Mouse (Mus musculus) small intestine, adult 2 months (tissue): ENCODE measurements around the gene Gorasp2. TPM values are rescaled to one million over a fixed set of nuclear protein-coding genes. Genes with fewer than 3 reads are reported as not detected.

Experiments
- H3K27ac ChIP-seq: fragments of 200-500 bp; 2 replicates; pipeline ENCODE4 v1.5.1; 2012; ENCODE audit warnings: low read depth, low read length, control low read depth, inconsistent platforms; ENCODE audit not compliant: insufficient read depth
- H3K27me3 ChIP-seq: fragments of 200-500 bp; 2 replicates; pipeline ENCODE4 v1.6.1; 2012; ENCODE audit warnings: mild to moderate bottlenecking, moderate library complexity, low read length, inconsistent platforms; ENCODE audit not compliant: control insufficient read depth, insufficient read depth
- H3K36me3 ChIP-seq: fragments of 200-500 bp; 2 replicates; pipeline ENCODE4 v1.6.1; 2012; ENCODE audit warnings: mild to moderate bottlenecking, low read length, control low read depth, inconsistent platforms; ENCODE audit not compliant: control insufficient read depth, insufficient read depth
- H3K4me1 ChIP-seq: fragments of 200-500 bp; 2 replicates; pipeline ENCODE4 v1.6.1; 2012; ENCODE audit warnings: low read length, inconsistent platforms, mixed read lengths; ENCODE audit not compliant: control insufficient read depth, insufficient read depth, insufficient read length
- H3K4me3 ChIP-seq: fragments of 200-500 bp; 2 replicates; pipeline ENCODE4 v1.5.1; 2012; ENCODE audit warnings: low read depth, mild to moderate bottlenecking, control low read depth, inconsistent platforms, low read length, moderate library complexity
- CTCF ChIP-seq: fragments of 200-500 bp; IDR thresholded peaks from 2 replicates; pipeline ENCODE4 v1.5.1; 2012; ENCODE audit warnings: low read depth, mild to moderate bottlenecking, control low read depth, inconsistent platforms, low read length, moderate library complexity, mixed read lengths; ENCODE audit not compliant: insufficient replicate concordance, insufficient read length; ENCODE audit errors: extremely low read depth
- POLR2A ChIP-seq: fragments of 200-500 bp; IDR thresholded peaks from 2 replicates; pipeline ENCODE4 v1.6.1; 2012; ENCODE audit warnings: low read depth, mild to moderate bottlenecking, control low read depth, inconsistent platforms, low read length, moderate library complexity
- WGBS: fragments of 180-500 bp; shearing (Covaris S2); methylation state at CpG from one replicate; pipeline ENCODE4 v1.1.7; 2018; 5-methylcytosine and 5-hydroxymethylcytosine counted together
- polyA plus RNA-seq: library from polyadenylated mRNA; depleted of rRNA; stranded (reverse); fragments of >200 nt; gene quantifications from 2 replicates; pipeline ENCODE4 v1.2.3, GENCODE M21; 2012

Gene Gorasp2
- polyA plus RNA-seq, 1 experiment: 114 TPM

GRCm38 (mm10) chr2:70622244-70622643, 39.1 kb upstream of the Gorasp2 start:
- Histone ChIP-seq H3K27me3 (no peaks in the 10 kb centered on the region), H3K4me1 (no peaks in the 10 kb centered on the region), H3K27ac (no peak overlapping the region), H3K4me3 (no peak overlapping the region), H3K36me3 (no peaks in the 10 kb centered on the region)
- TF ChIP-seq CTCF (no peak), POLR2A (no peak)
- WGBS: 44% methylated on average over 4 of the region's 4 CpGs

- Histone ChIP-seq H3K4me3 (no peak overlapping the region), H3K4me1 (no peaks in the 10 kb centered on the region), H3K27me3 (no peaks in the 10 kb centered on the region), H3K36me3 (no peaks in the 10 kb centered on the region), H3K27ac (no peak overlapping the region)
- WGBS: 58% methylated on average over 7 of the region's 7 CpGs
- TF ChIP-seq POLR2A: no peak
- no peak for TF ChIP-seq CTCF
Measured at GRCm38 (mm10) chr2:70625761-70626160, 35.6 kb upstream of the Gorasp2 start.

- Histone ChIP-seq H3K27me3 (no peaks in the 10 kb centered on the region), H3K4me1 (no peaks in the 10 kb centered on the region), H3K27ac (no peak overlapping the region), H3K36me3 (no peaks in the 10 kb centered on the region), H3K4me3 (no peak overlapping the region)
- WGBS: 67% methylated on average over 12 of the region's 12 CpGs
- no peak for TF ChIP-seq CTCF
- TF ChIP-seq POLR2A: no peak
Measured at GRCm38 (mm10) chr2:70628397-70628796, 33.0 kb upstream of the Gorasp2 start.

- H3K4me1 ChIP-seq: no peaks in the 10 kb centered on the region
- TF ChIP-seq POLR2A: no peak
- TF ChIP-seq CTCF: no peak
- WGBS: 19% methylated on average over 10 of the region's 10 CpGs
- no peak overlapping the region for H3K27ac ChIP-seq
- H3K4me3 ChIP-seq: no peak overlapping the region
- H3K27me3 ChIP-seq: no peaks in the 10 kb centered on the region
- no peaks in the 10 kb centered on the region for H3K36me3 ChIP-seq
Measured at GRCm38 (mm10) chr2:70629339-70629761, 32.0 kb upstream of the Gorasp2 start.

- no peaks in the 10 kb centered on the region for H3K27me3 ChIP-seq
- H3K36me3 ChIP-seq: no peaks in the 10 kb centered on the region
- no peak for TF ChIP-seq POLR2A
- H3K4me1 ChIP-seq: no peaks in the 10 kb centered on the region
- H3K27ac ChIP-seq: no peak overlapping the region
- 58% methylated on average over 3 of the region's 3 CpGs for WGBS
- H3K4me3 ChIP-seq: no peak overlapping the region
Measured at GRCm38 (mm10) chr2:70629921-70630320, 31.5 kb upstream of the Gorasp2 start.

GRCm38 (mm10) chr2:70631321-70631720, 30.1 kb upstream of the Gorasp2 start:
- H3K27ac ChIP-seq: no peak overlapping the region
- H3K36me3 ChIP-seq: no peaks in the 10 kb centered on the region
- H3K4me3 ChIP-seq: no peak overlapping the region
- TF ChIP-seq POLR2A (no peak), CTCF (no peak)
- 95% methylated on average over 1 of the region's 1 CpGs for WGBS
- no peaks in the 10 kb centered on the region for H3K4me1 ChIP-seq
- no peaks in the 10 kb centered on the region for H3K27me3 ChIP-seq

GRCm38 (mm10) chr2:70632412-70632811, 29.0 kb upstream of the Gorasp2 start:
- Histone ChIP-seq H3K36me3 (no peaks in the 10 kb centered on the region), H3K4me1 (no peaks in the 10 kb centered on the region), H3K27ac (no peak overlapping the region), H3K4me3 (no peak overlapping the region), H3K27me3 (no peaks in the 10 kb centered on the region)
- 80% methylated on average over 1 of the region's 1 CpGs for WGBS
- TF ChIP-seq POLR2A (no peak), CTCF (no peak)
